Mouse (Mus musculus) hindbrain, embryonic 12.5 days (tissue): ENCODE results near the gene Esam. TPM values are rescaled to one million over a fixed set of nuclear protein-coding genes. Genes with fewer than 3 reads are reported as not detected.

Source experiments
- ATAC-seq: fragments of 200-750 bp; cut with Nextera tagmentation; 2 replicates; pipeline ENCODE4 v1.8.0; 2017; ENCODE audit warnings: moderate TSS enrichment; ENCODE audit not compliant: low FRiP score
- H3K27ac ChIP-seq: fragments of 300-500 bp; sonication (generic); 2 replicates; pipeline ENCODE4 v1.5.1; 2016; ENCODE audit warnings: mild to moderate bottlenecking
- H3K27me3 ChIP-seq: fragments of 300-500 bp; sonication (generic); 2 replicates; pipeline ENCODE4 v1.6.1; 2016; ENCODE audit warnings: mild to moderate bottlenecking
- H3K36me3 ChIP-seq: fragments of 300-500 bp; sonication (generic); 2 replicates; pipeline ENCODE4 v1.6.1; 2016; ENCODE audit warnings: mild to moderate bottlenecking
- H3K4me1 ChIP-seq: fragments of 300-500 bp; sonication (generic); 2 replicates; pipeline ENCODE4 v1.6.1; 2016
- H3K4me2 ChIP-seq: fragments of 300-500 bp; sonication (generic); replicated peaks from 2 replicates; pipeline ENCODE4 v1.6.1; 2016; ENCODE audit warnings: mild to moderate bottlenecking
- H3K4me3 ChIP-seq: fragments of 300-500 bp; sonication (generic); 2 replicates; pipeline ENCODE4 v1.5.1; 2016; ENCODE audit warnings: mild to moderate bottlenecking
- H3K9ac ChIP-seq: fragments of 300-500 bp; sonication (generic); 2 replicates; pipeline ENCODE4 v1.6.1; 2016; ENCODE audit warnings: mild to moderate bottlenecking, moderate library complexity
- H3K9me3 ChIP-seq: fragments of 300-500 bp; sonication (generic); replicated peaks from 2 replicates; pipeline ENCODE4 v1.6.1; 2016; ENCODE audit warnings: mild to moderate bottlenecking
- WGBS: fragments of 180-500 bp; shearing (Covaris S2); methylation state at CpG from one replicate; pipeline ENCODE4 v1.1.7; 2016; 5-methylcytosine and 5-hydroxymethylcytosine counted together
- polyA plus RNA-seq: library from polyadenylated mRNA; unstranded; fragments of >200 nt; fragmentation: Nextera tagmentation; extraction: Ambion mirVana; gene quantifications from 2 replicates; pipeline ENCODE4 v1.2.1, GENCODE M21; 2016

The Esam gene
- 31.6 and 32.7 TPM in 2 replicates for polyA plus RNA-seq

GRCm38 (mm10) chr9:37527396-37528224, at the start of gene Esam:
Gene Esam (plus strand): TSS chr9:37528078.
- H3K9me3 ChIP-seq = 0 out of 2 replicates have a peak, but pooled peaks cover 3% of the 10 kb centered on the region
- peaks cover 74% of the 10 kb centered on the region for H3K27me3 ChIP-seq
- peak; percentile 18 for ATAC-seq
- 4% methylated on average over 41 of the region's 41 CpGs for WGBS
- H3K9ac ChIP-seq = no peak within 1 kb of the TSS
- H3K27ac ChIP-seq = no peak within 1 kb of the TSS
- peaks cover 27% of the 10 kb centered on the region for H3K4me1 ChIP-seq
- H3K4me2 ChIP-seq = peak within 1 kb of the TSS; percentile 30; the same call in 1 of the 2 replicates
- H3K36me3 ChIP-seq = peaks cover 15% of the 10 kb centered on the region
- peak within 1 kb of the TSS; percentile 4; the same call in 1 of the 2 replicates for H3K4me3 ChIP-seq

- Histone ChIP-seq H3K27ac (no peak overlapping the region), H3K4me3 (no peak overlapping the region), H3K9me3 (no peaks in the 10 kb centered on the region), H3K4me1 (peaks cover 8% of the 10 kb centered on the region; the same call in 1 of the 2 replicates), H3K9ac (no peak overlapping the region), H3K4me2 (no peak overlapping the region), H3K27me3 (no peaks in the 10 kb centered on the region), H3K36me3 (no peaks in the 10 kb centered on the region)
- 71% methylated on average over 5 of the region's 5 CpGs for WGBS
- ATAC-seq = no peak
These were observed 42.7 kb upstream of the Esam start for GRCm38 (mm10) chr9:37485146-37485545.

DNA sequence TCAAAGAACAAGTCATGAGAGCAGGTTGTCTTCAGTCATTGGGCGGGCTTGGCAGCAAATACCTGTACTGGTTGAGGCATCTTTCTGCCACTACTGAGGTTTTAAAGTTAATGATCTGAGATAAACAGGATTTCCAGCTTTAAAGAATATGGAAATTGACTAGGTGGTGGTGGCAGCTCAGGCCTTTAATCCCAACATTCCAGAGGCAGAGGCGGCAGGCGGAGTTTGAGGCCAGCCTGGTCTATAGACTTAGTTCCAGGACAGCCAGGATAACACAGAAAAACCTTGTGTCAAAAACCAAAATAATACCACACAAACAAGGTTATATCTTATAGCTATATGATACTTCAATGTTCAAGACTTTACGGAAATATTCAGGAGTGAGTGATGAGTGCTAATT, 39.8 kb upstream of the Esam start:
- 41% methylated on average over 4 of the region's 4 CpGs for WGBS
- ATAC-seq = no peak
- H3K4me1 ChIP-seq = peaks cover 22% of the 10 kb centered on the region
- peak overlapping the region; percentile 78 for H3K4me2 ChIP-seq
- no peaks in the 10 kb centered on the region for H3K27me3 ChIP-seq
- H3K9me3 ChIP-seq = no peaks in the 10 kb centered on the region
- H3K36me3 ChIP-seq = no peaks in the 10 kb centered on the region
- H3K27ac ChIP-seq = peak overlapping the region; percentile 99
- H3K4me3 ChIP-seq = peak overlapping the region; percentile 99
- H3K9ac ChIP-seq = peak overlapping the region; percentile 96; the same call in 1 of the 2 replicates

DNA sequence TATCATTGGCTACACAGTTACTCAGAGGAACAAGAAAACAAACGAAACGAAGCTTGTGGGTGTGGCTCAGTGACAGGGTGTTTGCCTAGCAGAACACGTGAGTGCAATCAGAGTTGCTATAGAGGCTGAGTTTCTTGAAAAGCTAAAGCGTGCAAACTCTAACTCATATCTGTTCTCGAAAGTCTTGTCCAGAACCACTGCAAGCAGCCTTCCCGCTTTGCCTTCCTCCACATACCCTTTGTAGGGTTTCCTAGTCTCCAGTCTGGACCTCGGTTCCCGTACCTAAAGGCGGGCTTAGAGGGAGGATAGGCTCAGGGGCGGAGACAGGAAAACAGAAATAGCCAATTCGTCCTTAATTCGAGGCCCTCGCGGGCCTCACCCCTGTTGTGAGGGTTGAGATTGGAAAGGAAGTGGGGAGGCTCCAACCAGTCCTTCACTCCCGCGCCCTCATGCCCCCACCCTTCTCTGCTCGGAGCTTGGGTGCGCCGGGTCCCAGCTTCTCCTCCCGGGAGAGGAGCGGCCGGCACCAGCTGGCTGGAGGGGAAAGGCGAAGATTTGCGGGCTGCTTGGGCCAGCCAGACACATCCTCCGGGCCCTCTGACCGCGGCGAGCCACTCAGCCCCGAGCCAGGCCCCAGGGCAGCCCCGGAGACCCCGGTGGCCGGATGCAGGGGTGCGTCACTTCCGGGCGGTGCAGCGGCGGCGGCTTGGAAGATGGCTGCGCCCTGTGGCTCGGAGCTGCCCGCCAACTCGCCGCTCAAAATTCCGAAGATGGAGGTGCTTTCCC, 39.1 kb upstream of the Esam start, which contains the start of gene Msantd2:
TSS of gene Msantd2 (plus strand) at position 709 of the 786 bp plus-strand sequence.
- Histone ChIP-seq H3K4me3 (peak within 1 kb of the TSS; percentile 99), H3K4me2 (peak within 1 kb of the TSS; percentile 78), H3K36me3 (no peaks in the 10 kb centered on the region), H3K9me3 (no peaks in the 10 kb centered on the region), H3K9ac (peak within 1 kb of the TSS; percentile 96), H3K4me1 (peaks cover 22% of the 10 kb centered on the region), H3K27me3 (no peaks in the 10 kb centered on the region), H3K27ac (peak within 1 kb of the TSS; percentile 99)
- ATAC-seq = peak; percentile 96
- WGBS = under 1% methylated on average over 44 of the region's 44 CpGs

GRCm38 (mm10) chr9:37489446-37490120, 38.3 kb upstream of the Esam start:
- Histone ChIP-seq H3K9me3 (no peaks in the 10 kb centered on the region), H3K4me3 (peak overlapping the region; percentile 99), H3K4me1 (peaks cover 22% of the 10 kb centered on the region), H3K27me3 (no peaks in the 10 kb centered on the region), H3K9ac (peak overlapping the region; percentile 96), H3K4me2 (peak overlapping the region; percentile 78), H3K27ac (peak overlapping the region; percentile 99), H3K36me3 (no peaks in the 10 kb centered on the region)
- ATAC-seq = peak; percentile 88
- WGBS = under 1% methylated on average over 60 of the region's 75 CpGs

DNA sequence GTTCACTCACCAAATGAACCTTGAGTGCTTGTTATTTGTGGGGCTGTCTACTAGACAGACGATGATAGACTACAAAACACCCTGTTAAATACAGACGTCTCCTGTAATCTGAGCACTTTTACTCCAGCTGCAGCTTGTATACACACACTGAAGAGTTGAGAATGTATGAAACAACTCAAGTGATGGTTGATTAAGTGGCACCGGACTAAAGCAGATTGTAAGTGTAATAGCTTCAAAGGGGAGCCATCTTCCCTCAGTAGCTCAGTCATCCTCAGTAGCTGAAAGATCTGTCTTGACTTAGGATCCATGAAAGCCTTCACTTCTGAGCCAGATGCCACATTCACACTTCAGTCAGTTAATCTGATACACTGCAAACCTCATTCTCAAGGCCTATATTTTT, 32.1 kb upstream of the Esam start:
- peaks cover 8% of the 10 kb centered on the region for H3K4me1 ChIP-seq
- H3K4me2 ChIP-seq = no peak overlapping the region
- H3K27me3 ChIP-seq = no peaks in the 10 kb centered on the region
- no peaks in the 10 kb centered on the region for H3K36me3 ChIP-seq
- no peaks in the 10 kb centered on the region for H3K9me3 ChIP-seq
- no peak overlapping the region for H3K27ac ChIP-seq
- no peak for ATAC-seq
- WGBS = 78% methylated on average over 3 of the region's 3 CpGs
- no peak overlapping the region for H3K4me3 ChIP-seq
- no peak overlapping the region for H3K9ac ChIP-seq

GRCm38 (mm10) chr9:37496325-37496724, 31.6 kb upstream of the Esam start:
- Histone ChIP-seq H3K36me3 (no peaks in the 10 kb centered on the region), H3K4me3 (no peak overlapping the region), H3K4me1 (peaks cover 6% of the 10 kb centered on the region; the same call in 1 of the 2 replicates), H3K27ac (no peak overlapping the region), H3K4me2 (no peak overlapping the region), H3K27me3 (no peaks in the 10 kb centered on the region), H3K9ac (no peak overlapping the region), H3K9me3 (no peaks in the 10 kb centered on the region)
- no peak for ATAC-seq

DNA sequence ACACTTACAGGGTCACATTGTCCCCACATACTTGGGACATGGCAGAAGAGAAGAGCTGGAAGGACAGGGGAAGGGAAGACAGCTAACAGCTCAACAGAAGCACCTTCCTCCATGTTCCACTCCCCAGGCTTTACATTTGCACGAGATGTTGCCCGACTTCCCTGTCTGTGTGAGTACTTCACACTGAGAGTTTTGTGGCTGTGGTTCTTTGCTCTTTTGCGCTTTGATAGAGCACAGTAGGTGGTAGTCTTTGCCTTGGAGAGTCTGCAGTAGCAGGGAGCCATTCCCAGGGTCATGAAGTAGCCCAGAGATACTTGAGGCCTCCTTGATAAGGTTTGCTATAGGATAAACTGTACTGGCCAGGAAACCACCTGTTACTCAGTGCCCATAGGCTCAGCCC, 27.7 kb upstream of the Esam start:
- H3K27ac ChIP-seq = no peak overlapping the region
- no peak overlapping the region for H3K4me3 ChIP-seq
- H3K9ac ChIP-seq = no peak overlapping the region
- no peaks in the 10 kb centered on the region for H3K27me3 ChIP-seq
- H3K36me3 ChIP-seq = no peaks in the 10 kb centered on the region
- H3K4me1 ChIP-seq = no peaks in the 10 kb centered on the region
- H3K4me2 ChIP-seq = no peak overlapping the region
- no peak for ATAC-seq
- WGBS = 70% methylated on average over 3 of the region's 3 CpGs
- H3K9me3 ChIP-seq = no peaks in the 10 kb centered on the region; the same call in 1 of the 2 replicates

GRCm38 (mm10) chr9:37501170-37501569, 26.7 kb upstream of the Esam start:
- no peak overlapping the region for H3K27ac ChIP-seq
- no peaks in the 10 kb centered on the region for H3K4me1 ChIP-seq
- no peaks in the 10 kb centered on the region; the same call in 1 of the 2 replicates for H3K9me3 ChIP-seq
- H3K9ac ChIP-seq = no peak overlapping the region
- no peak overlapping the region for H3K4me3 ChIP-seq
- WGBS = 94% methylated on average over 1 of the region's 1 CpGs
- no peak for ATAC-seq
- no peaks in the 10 kb centered on the region for H3K36me3 ChIP-seq
- H3K4me2 ChIP-seq = no peak overlapping the region
- no peaks in the 10 kb centered on the region for H3K27me3 ChIP-seq

DNA sequence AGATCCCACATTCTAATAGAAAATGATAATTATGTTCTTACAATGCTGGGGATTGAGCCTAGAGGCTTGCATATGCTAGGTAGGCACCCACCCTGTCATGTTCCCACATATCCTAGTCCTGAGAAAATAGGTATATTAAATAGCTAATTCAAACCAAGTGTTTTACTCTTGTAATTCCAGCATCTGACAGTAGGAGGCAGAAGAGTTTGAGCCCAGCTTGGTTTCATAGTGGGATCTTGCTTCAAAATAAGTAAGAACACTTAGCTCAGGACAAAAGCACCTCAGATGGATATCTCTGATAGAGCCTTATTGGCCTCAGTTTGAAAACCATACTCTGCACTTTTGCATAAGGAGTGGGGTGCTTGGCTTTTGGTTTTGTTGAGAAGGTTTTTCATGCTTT, 23.5 kb upstream of the Esam start:
- H3K9ac ChIP-seq = no peak overlapping the region
- no peak overlapping the region for H3K27ac ChIP-seq
- ATAC-seq = no peak

DNA sequence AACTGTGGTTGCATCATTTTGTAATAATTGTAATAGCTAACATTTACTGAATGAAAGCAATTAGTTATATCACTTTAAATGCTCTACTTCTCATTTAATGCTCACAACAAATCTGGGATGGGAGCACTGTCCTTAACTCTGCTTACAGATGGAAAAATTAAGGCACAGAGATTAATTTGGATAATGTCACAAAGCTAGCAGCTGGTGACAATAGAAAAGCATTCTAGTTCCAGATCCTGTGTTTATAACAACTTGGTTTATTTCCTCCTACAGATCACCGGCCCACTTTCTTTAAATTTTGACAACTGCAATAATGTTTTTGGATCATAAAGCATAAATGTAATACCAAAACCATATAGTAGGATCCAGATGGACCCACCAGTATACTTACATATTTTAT, 21.9 kb upstream of the Esam start:
- H3K4me3 ChIP-seq = no peak overlapping the region
- 90% methylated on average over 1 of the region's 1 CpGs for WGBS
- H3K27me3 ChIP-seq = no peaks in the 10 kb centered on the region
- no peaks in the 10 kb centered on the region for H3K36me3 ChIP-seq
- H3K4me2 ChIP-seq = no peak overlapping the region
- H3K27ac ChIP-seq = no peak overlapping the region
- H3K9ac ChIP-seq = no peak overlapping the region
- ATAC-seq = no peak
- H3K4me1 ChIP-seq = no peaks in the 10 kb centered on the region
- no peaks in the 10 kb centered on the region; the same call in 1 of the 2 replicates for H3K9me3 ChIP-seq

More for the DNA sequence above, 23.5 kb upstream of the Esam start:
- no peaks in the 10 kb centered on the region for H3K27me3 ChIP-seq
- no peak overlapping the region for H3K4me2 ChIP-seq
- no peaks in the 10 kb centered on the region for H3K36me3 ChIP-seq
- H3K4me1 ChIP-seq = no peaks in the 10 kb centered on the region
- H3K4me3 ChIP-seq = no peak overlapping the region
- H3K9me3 ChIP-seq = no peaks in the 10 kb centered on the region; the same call in 1 of the 2 replicates

DNA sequence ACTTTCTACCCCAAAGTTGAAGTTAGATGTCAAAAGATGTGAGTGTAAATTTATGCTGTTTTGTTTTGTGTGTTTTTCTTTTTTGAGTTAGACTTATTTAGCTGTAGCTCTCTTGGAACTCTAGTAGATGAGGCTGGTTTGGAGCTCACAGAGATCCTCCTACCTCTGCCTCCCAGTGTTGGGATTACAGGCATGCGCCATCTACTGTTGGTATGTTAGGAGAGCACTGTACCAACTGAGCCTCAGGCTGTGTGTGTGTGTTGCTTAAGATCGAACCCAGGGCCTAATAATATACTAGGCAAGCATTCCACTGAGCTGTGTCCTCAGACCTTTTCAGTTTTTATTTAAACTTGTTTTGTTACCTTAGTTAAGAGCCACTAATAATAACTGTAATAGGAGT, 15.8 kb upstream of the Esam start:
- 95% methylated on average over 2 of the region's 2 CpGs for WGBS
- no peaks in the 10 kb centered on the region for H3K9me3 ChIP-seq
- no peak for ATAC-seq
- no peaks in the 10 kb centered on the region; the same call in 1 of the 2 replicates for H3K4me1 ChIP-seq
- H3K27me3 ChIP-seq = no peaks in the 10 kb centered on the region
- 0 out of 2 replicates have a peak, but pooled peaks cover 1% of the 10 kb centered on the region for H3K36me3 ChIP-seq
- no peak overlapping the region for H3K4me2 ChIP-seq
- H3K27ac ChIP-seq = no peak overlapping the region
- H3K9ac ChIP-seq = no peak overlapping the region
- no peak overlapping the region for H3K4me3 ChIP-seq
